Mouse (Mus musculus) layer of hippocampus, postnatal 14 days (tissue): ENCODE measurements around the gene Zdhhc23. TPM values are rescaled to one million over a fixed set of nuclear protein-coding genes. Genes with fewer than 3 reads are reported as not detected.

Experiments used
- DNase-seq, 2 experiments: peaks; one replicate each; pipeline ENCODE4 v3.0.0; 2021 to 2022; ENCODE audit warnings: low spot score in 2 of 2, mixed read lengths in 1 of 2
- long read RNA-seq, 2 experiments: library from polyadenylated mRNA; stranded (forward); transcript quantifications; one replicate each; pipeline ENCODE4 v2.0.0; 2021
- total RNA-seq, 2 experiments: library from RNA; stranded (reverse); gene quantifications; 2 replicates each; pipeline ENCODE4 v1.2.3; 2021

Zdhhc23 gene
- 10 to 100 TPM; 55.4 TPM for total RNA-seq
- long read RNA-seq, experiment 1, partial matches to known transcripts = 0 of 14 reads
- long read RNA-seq, experiment 1, other reads (novel, unspliced or antisense) = 12 of 14 reads
- long read RNA-seq, experiment 2, full-length matches to known transcripts = 4 of 29 reads
- long read RNA-seq, experiment 2, partial matches to known transcripts = 2 of 29 reads
- long read RNA-seq, experiment 2, other reads (novel, unspliced or antisense) = 23 of 29 reads

GRCm38 (mm10) chr16:43979328-43980109 is at the start of gene Zdhhc23:
Zdhhc23 (minus strand) TSS chr16:43979791.
- DNase-seq = peak in 1 of 2 experiments; percentile 43

- DNase-seq = no peak
Measured at GRCm38 (mm10) chr16:44029273-44029672, 49.7 kb upstream of the Zdhhc23 start.

GRCm38 (mm10) chr16:44026822-44027221 is 47.2 kb upstream of the Zdhhc23 start:
- no peak for DNase-seq

GRCm38 (mm10) chr16:44026210-44026609 is 46.6 kb upstream of the Zdhhc23 start:
- DNase-seq = no peak

- DNase-seq = no peak
Measured at GRCm38 (mm10) chr16:44018986-44019548, 39.5 kb upstream of the Zdhhc23 start.

- DNase-seq = no peak
Measured at GRCm38 (mm10) chr16:44018372-44018771, 38.8 kb upstream of the Zdhhc23 start.

GRCm38 (mm10) chr16:44017707-44018106 is 38.1 kb upstream of the Zdhhc23 start:
- DNase-seq = no peak

- DNase-seq = no peak
Measured at GRCm38 (mm10) chr16:44016164-44016563, 36.6 kb upstream of the Zdhhc23 start.

- no peak for DNase-seq
Measured at GRCm38 (mm10) chr16:44015416-44016158, 36.0 kb upstream of the Zdhhc23 start.

- DNase-seq = no peak
Measured at GRCm38 (mm10) chr16:44011010-44011409, 31.4 kb upstream of the Zdhhc23 start.

GRCm38 (mm10) chr16:44002086-44002485 is 22.5 kb upstream of the Zdhhc23 start:
- no peak for DNase-seq

GRCm38 (mm10) chr16:43999541-43999940 is 19.9 kb upstream of the Zdhhc23 start:
- DNase-seq = no peak

- no peak for DNase-seq
Measured at GRCm38 (mm10) chr16:43999111-43999510, 19.5 kb upstream of the Zdhhc23 start.

GRCm38 (mm10) chr16:43994623-43995022 is 15.0 kb upstream of the Zdhhc23 start:
- no peak for DNase-seq

- DNase-seq = no peak
Measured at GRCm38 (mm10) chr16:43986299-43986698, 6.7 kb upstream of the Zdhhc23 start.

GRCm38 (mm10) chr16:43980110-43980609 is 569 bp upstream of the Zdhhc23 start:
- no peak for DNase-seq

- DNase-seq = no peak
Measured at GRCm38 (mm10) chr16:43979010-43979327, 622 bp downstream of the Zdhhc23 start.

- DNase-seq = no peak
Measured at GRCm38 (mm10) chr16:43973606-43974220, 5.9 kb downstream of the Zdhhc23 start.

- no peak for DNase-seq
Measured at GRCm38 (mm10) chr16:43973147-43973546, 6.4 kb downstream of the Zdhhc23 start.

- no peak for DNase-seq
Measured at GRCm38 (mm10) chr16:43972391-43972790, 7.2 kb downstream of the Zdhhc23 start.

GRCm38 (mm10) chr16:43971741-43972140 is 7.8 kb downstream of the Zdhhc23 start:
- DNase-seq = no peak
